Mouse (Mus musculus) G1E (cell line): Measurements from ENCODE around the gene Fis1.
"Not testable (repeated sequence)": the region's sequence is repeated elsewhere in the genome, so short reads cannot be mapped to it uniquely, and the experiment has no call there.

Experiments
- CTCF ChIP-seq: IDR thresholded peaks from 2 replicates; pipeline ENCODE4 v1.5.1; 2012; ENCODE audit warnings: low read depth, low read length, inconsistent platforms, mixed read lengths
- POLR2AphosphoS5 ChIP-seq: IDR thresholded peaks from 2 replicates; pipeline ENCODE4 v1.6.1; 2012; ENCODE audit warnings: low read depth, low read length, inconsistent platforms; ENCODE audit not compliant: insufficient replicate concordance

DNA sequence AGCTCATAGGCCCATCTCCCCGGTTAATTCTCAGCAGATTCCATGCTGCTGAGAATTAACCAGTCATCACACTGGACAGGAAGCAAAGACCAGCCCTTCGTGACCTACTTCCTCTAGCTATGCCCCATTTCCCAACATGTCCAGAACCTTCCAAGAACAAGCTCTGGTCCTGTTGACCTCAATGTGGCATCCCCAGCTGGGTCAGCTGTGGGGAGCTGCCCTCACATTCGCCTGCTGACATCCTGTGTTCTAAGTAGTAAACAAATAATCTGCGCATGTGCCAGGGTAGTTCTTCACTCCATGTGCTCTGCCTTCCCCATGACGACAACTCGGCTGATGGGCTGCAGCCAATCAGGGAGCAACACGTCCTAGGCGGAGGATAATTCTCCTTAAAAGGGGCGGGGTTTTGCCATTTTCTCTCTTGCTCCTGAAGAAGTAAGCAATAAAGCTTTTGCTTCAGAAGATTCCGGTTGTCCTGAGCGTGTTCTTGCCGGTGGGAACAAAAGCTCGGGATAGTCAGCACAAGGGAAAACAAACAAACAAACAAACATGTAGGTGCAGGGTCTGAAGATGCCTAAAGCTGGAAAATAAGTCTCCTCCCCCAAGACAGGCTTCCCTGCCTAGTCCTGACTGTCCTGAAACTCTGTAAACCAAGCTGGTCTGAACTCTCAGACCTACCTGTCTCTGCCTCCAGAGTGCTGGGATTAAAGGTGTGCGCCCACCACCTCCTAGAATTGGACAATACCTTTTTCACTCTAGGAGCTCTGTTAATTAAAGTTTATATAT, 3.3 kb upstream of the Fis1 start:
- TF ChIP-seq CTCF, POLR2AphosphoS5: not testable (repeated sequence)
